Mouse (Mus musculus) brain, embryonic 14.5 days (tissue): Measurements from ENCODE around the gene Tmem243.

Experiments
- CTCF ChIP-seq: fragments of 200-500 bp; IDR thresholded peaks from 2 replicates; pipeline ENCODE4 v1.5.1; 2012; ENCODE audit warnings: inconsistent platforms, mild to moderate bottlenecking, moderate library complexity, borderline replicate concordance; ENCODE audit not compliant: insufficient read depth, insufficient read length; ENCODE audit errors: extremely low read depth
- POLR2A ChIP-seq: fragments of 200-500 bp; IDR thresholded peaks from 2 replicates; pipeline ENCODE4 v1.6.1; 2012; ENCODE audit warnings: mild to moderate bottlenecking, inconsistent platforms, borderline replicate concordance; ENCODE audit not compliant: poor library complexity, insufficient read depth, insufficient read length, severe bottlenecking; ENCODE audit errors: extremely low read depth

GRCm38 (mm10) chr5:9161456-9162041 lies 61.1 kb downstream of the Tmem243 start, which contains the start of gene Dmtf1:
- TF ChIP-seq POLR2A (peak; percentile 73), CTCF (no peak)
